Mouse (Mus musculus) B cell, adult 2 months (primary cell): ENCODE measurements around the gene Gm43191.

ENCODE experiments used
- DNase-seq, 2 experiments: peaks; one replicate each; pipeline ENCODE4 v3.0.0; 2022

Gm43191 gene

DNA sequence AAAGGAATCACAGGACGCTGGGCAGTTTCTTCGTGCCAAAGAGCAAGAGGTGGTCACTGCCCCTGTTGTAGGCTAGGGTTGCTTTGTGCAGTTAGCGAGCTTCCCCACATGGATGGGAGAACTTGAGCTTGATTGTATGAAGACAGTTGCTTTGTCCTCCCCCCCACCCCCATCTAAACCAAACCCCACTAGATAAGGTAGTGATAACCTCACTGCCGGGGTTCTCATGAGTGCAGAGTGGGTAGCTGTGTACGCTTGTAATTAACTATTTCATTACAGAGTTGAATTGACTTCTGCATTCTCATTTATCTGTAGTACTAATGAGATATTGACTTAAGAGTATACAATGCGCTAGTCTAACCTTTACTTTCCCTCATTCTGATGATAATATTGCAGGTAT lies 62.2 kb downstream of the Gm43191 start:
- DNase-seq, result no peak

DNA sequence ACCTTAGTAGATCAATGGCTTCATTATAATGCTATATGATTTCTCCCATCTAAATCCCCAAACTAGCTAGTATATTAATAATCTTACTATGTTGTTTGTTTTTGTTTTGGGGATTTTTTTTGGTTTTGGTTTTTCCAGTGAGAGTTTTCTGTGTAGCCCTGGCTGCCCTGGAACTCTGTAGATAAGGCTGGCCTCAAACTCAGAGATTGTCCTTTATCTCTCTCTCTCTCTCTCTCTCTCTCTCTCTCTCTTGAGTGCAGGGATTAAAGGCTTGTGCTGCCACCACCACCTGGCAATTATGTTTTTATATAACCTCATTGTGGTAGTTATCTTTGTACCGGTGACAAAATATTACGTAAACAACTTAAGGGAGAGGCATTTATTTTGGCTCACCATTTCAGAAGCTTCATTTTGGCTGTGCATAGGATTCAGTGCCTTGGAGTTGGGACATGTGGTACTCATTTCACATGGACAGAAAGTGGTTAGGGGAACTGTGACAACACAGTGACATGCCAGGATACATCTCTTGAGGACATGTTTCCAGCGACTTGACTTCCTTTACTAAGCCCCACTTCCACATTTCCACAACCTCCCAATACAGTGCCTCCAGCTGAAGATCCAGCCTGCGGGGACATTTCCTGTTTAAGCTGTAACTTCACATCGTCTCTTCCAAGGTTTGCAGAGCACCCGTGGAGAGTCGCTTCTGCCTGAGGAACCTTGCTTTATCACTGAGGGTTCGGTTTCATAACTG lies 65.6 kb downstream of the Gm43191 start:
- DNase-seq, result no peak

DNA sequence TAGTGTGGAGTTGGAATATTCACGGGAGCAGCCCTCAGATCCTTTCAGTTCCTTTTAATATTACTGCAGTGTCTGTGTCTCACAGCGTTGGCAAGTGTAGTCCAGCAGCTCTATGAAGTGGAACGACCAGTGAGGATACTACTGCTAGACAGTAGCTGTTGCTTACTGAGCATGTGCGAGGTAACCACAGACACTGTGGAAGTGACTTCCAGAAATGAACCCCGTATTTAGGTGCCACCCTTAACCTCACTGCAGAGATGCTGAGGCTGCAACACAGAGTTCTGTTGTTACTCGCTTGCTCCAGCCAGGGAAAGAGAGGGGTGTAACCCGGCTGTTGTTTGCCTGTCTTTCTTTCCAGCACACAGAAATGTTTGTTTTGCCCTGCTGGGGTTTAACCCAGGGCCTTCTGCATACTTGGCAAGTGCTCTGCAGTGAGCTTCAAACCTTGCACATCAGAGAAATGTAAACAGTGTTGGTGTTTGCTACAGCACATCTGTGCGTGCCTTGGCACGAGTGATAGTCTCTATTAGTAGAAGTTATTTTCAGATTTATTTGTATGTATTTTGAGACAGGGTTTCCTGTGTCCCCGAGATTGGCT lies 66.7 kb downstream of the Gm43191 start, which contains the start of gene Trmt13:
Trmt13 (minus strand) TSS at position 293 of the 598 bp plus-strand sequence.
- DNase-seq, result no peak

GRCm38 (mm10) chr3:116604570-116604969 lies 76.5 kb downstream of the Gm43191 start:
- DNase-seq, result no peak

GRCm38 (mm10) chr3:116601781-116602180 lies 79.3 kb downstream of the Gm43191 start:
- DNase-seq, result no peak

DNA sequence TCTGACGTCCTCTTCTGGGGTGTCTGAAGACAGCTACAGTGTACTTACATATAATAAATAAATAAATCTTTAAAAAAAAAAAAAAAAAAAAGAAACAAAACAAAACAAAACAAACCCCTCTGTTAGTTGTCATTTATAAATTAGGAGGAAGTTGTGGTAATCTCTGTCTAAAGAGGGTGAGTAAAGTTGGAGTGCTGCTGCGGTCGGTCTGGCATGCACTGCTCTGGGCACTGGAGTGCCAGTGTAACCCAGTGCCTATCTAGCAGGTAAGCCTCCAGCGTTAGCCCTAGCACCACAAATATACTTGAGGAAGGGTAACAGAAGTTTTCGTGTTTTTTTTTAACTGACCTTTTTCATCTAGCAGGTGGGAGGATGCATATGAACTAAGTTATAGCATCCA lies 80.1 kb downstream of the Gm43191 start:
- no peak for DNase-seq

- DNase-seq, result no peak
Measured at GRCm38 (mm10) chr3:116599705-116600104, 81.4 kb downstream of the Gm43191 start.

- peak in 1 of 2 experiments; percentile 2 for DNase-seq
Measured at GRCm38 (mm10) chr3:116595603-116595991, 85.5 kb downstream of the Gm43191 start.

DNA sequence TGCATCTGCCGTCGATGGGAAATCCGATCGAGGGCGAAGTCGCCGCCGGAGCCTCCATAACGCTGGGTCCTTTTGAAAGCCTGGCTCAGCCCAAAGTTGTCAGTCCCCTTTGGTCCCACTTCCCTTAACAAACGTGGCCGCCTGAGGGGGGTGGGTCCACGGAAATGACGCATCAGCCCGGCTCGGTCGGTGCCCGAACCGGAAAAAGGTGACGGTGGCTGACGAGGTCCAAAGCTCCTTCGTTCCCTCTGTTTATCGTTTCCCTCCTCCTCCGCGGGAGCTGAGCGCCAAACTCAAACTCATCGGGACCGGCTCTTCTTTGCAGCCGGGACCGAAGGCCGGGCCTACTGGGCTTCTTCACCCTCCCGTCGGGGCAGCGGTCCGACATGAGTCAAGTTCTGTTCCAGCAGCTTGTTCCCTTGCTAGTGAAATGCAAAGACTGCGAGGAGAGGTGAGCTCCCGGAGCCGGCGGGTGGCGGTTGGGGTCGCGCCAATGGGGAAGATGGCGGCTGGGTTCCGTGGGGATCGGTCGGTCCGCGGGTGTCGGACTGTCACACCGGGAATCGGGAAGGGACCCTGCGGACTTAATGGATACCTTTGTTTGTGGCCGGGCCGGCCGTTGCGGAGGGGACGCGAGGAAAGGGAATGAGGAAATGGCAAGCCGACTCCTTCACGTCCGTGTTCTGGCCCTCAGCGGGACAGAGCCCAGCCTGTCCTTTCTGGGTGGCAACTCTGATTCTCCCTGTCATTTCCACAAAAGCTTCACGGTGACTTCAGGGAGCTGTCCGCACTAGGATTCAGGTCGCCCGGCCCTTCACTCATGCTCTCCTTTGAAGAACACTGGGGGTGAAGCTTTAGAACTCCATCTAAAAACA lies 86.1 kb downstream of the Gm43191 start, which contains the start of gene Sass6:
Sass6 (plus strand) TSS at position 255 of the 875 bp plus-strand sequence.
- peak; percentile 95 to 96 for DNase-seq

GRCm38 (mm10) chr3:116594076-116594727 lies 86.9 kb downstream of the Gm43191 start:
- DNase-seq, result no peak
